Mouse (Mus musculus) splenic B cell, adult 2 months (primary cell): ENCODE data around the gene Anxa5.

Experiments
- DNase-seq: peaks from one replicate; pipeline ENCODE4 v3.0.0-alpha.2; 2011; ENCODE audit warnings: low read depth, low spot score
- H3K27me3 ChIP-seq: 2 replicates; pipeline ENCODE4 v1.6.1; 2012; ENCODE audit warnings: mild to moderate bottlenecking, low read length, moderate library complexity, mixed read lengths; ENCODE audit not compliant: control insufficient read depth, poor library complexity, insufficient read depth, severe bottlenecking
- H3K36me3 ChIP-seq: 2 replicates; pipeline ENCODE4 v1.6.1; 2012; ENCODE audit warnings: mild to moderate bottlenecking, low read length, moderate library complexity, mixed read lengths; ENCODE audit not compliant: control insufficient read depth, poor library complexity, insufficient read depth, severe bottlenecking

Anxa5 gene

GRCm38 (mm10) chr3:36449292-36450165 is 26.2 kb downstream of the Anxa5 start:
- Histone ChIP-seq H3K36me3 (0 out of 2 replicates have a peak, but pooled peaks cover 3% of the 10 kb centered on the region), H3K27me3 (peaks cover 2% of the 10 kb centered on the region; the same call in 1 of the 2 replicates)
- DNase-seq, result no peak

- 0 out of 2 replicates have a peak, but pooled peaks cover 2% of the 10 kb centered on the region for H3K36me3 ChIP-seq
These were observed 28.8 kb downstream of the Anxa5 start for GRCm38 (mm10) chr3:36446918-36447317.

GRCm38 (mm10) chr3:36446506-36446905 is 29.2 kb downstream of the Anxa5 start:
- no peak for DNase-seq
- Histone ChIP-seq H3K27me3 (peaks cover 2% of the 10 kb centered on the region; the same call in 1 of the 2 replicates), H3K36me3 (0 out of 2 replicates have a peak, but pooled peaks cover 2% of the 10 kb centered on the region)

More at GRCm38 (mm10) chr3:36446918-36447317, 28.8 kb downstream of the Anxa5 start:
- DNase-seq, result no peak
- peaks cover 2% of the 10 kb centered on the region; the same call in 1 of the 2 replicates for H3K27me3 ChIP-seq

GRCm38 (mm10) chr3:36446041-36446440 is 29.7 kb downstream of the Anxa5 start:
- H3K27me3 ChIP-seq, result peaks cover 2% of the 10 kb centered on the region; the same call in 1 of the 2 replicates
- 0 out of 2 replicates have a peak, but pooled peaks cover 2% of the 10 kb centered on the region for H3K36me3 ChIP-seq
- DNase-seq, result no peak

- peak; percentile 73 for DNase-seq
- Histone ChIP-seq H3K36me3 (no peaks in the 10 kb centered on the region), H3K27me3 (no peaks in the 10 kb centered on the region)
These were observed 33.3 kb downstream of the Anxa5 start for GRCm38 (mm10) chr3:36442426-36442825.

GRCm38 (mm10) chr3:36440280-36440679 is 35.4 kb downstream of the Anxa5 start:
- no peaks in the 10 kb centered on the region for H3K36me3 ChIP-seq
- no peak for DNase-seq
- no peaks in the 10 kb centered on the region for H3K27me3 ChIP-seq

- Histone ChIP-seq H3K27me3 (no peaks in the 10 kb centered on the region; the same call in 1 of the 2 replicates), H3K36me3 (no peaks in the 10 kb centered on the region)
- no peak for DNase-seq
These were observed 45.3 kb downstream of the Anxa5 start for GRCm38 (mm10) chr3:36430360-36430759.

- DNase-seq, result no peak
These were observed 48.3 kb downstream of the Anxa5 start for GRCm38 (mm10) chr3:36427386-36427785.

GRCm38 (mm10) chr3:36409456-36409855 is 66.2 kb downstream of the Anxa5 start:
- H3K36me3 ChIP-seq, result no peaks in the 10 kb centered on the region
- DNase-seq, result no peak
- H3K27me3 ChIP-seq, result no peaks in the 10 kb centered on the region; the same call in 1 of the 2 replicates

More at GRCm38 (mm10) chr3:36427386-36427785, 48.3 kb downstream of the Anxa5 start:
- no peaks in the 10 kb centered on the region; the same call in 1 of the 2 replicates for H3K27me3 ChIP-seq
- no peaks in the 10 kb centered on the region for H3K36me3 ChIP-seq

GRCm38 (mm10) chr3:36406967-36407366 is 68.7 kb downstream of the Anxa5 start:
- Histone ChIP-seq H3K36me3 (no peaks in the 10 kb centered on the region), H3K27me3 (no peaks in the 10 kb centered on the region)
- DNase-seq, result no peak

GRCm38 (mm10) chr3:36406340-36406739 is 69.4 kb downstream of the Anxa5 start:
- Histone ChIP-seq H3K27me3 (no peaks in the 10 kb centered on the region), H3K36me3 (no peaks in the 10 kb centered on the region)
- no peak for DNase-seq

- Histone ChIP-seq H3K36me3 (no peaks in the 10 kb centered on the region), H3K27me3 (no peaks in the 10 kb centered on the region)
- DNase-seq, result no peak
These were observed 73.8 kb downstream of the Anxa5 start for GRCm38 (mm10) chr3:36401900-36402299.

GRCm38 (mm10) chr3:36400657-36401056 is 75.0 kb downstream of the Anxa5 start:
- H3K36me3 ChIP-seq, result no peaks in the 10 kb centered on the region
- DNase-seq, result no peak
- H3K27me3 ChIP-seq, result no peaks in the 10 kb centered on the region
